Comparison of ENCODE assay signal across 15 mouse cellular contexts in the genomic region with DNA sequence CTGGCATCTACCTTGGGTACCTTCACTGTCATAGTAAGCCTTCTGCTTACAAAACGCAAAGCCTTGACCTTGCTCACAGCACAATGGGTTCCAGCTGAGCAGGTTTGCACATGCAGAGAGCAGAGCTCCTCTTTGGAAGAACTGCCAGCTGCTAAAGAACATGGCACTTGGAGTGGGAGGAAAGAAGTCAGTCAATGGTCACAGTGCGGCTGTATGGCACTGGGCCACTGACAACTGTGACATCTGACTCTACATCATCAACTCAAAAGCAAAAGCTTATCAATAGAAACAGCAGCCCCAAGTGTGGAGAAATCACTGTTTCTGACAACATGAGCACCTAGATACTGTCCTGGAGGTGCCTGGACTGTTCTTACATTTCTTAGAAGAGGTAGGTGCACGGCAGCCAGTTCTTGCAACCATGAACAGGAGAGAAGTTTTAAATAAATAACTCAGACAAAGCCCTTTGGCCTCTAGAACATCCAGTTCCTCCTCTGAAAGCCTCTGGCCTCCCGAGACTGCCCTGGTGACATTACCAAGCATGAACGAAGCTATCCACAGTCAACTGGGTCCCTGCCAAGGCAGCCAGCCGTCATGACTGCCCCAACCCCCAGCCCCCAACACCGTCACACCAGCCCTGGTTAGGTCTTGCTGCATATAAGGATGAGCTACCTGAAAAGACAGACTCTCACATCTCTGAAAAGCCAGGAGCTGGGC. TPM values are rescaled to one million over a fixed set of nuclear protein-coding genes. Genes with fewer than 3 reads are reported as not detected.
DNase-seq lines count a peak whose midpoint lies in the region; ATAC-seq and TF ChIP-seq lines count a peak whose summit lies in the region.
"Had no signal": no experiment of that assay in that cellular context is flagged by ENCODE, and none has a peak within 500 bp of the region (broad histone marks: within the 10 kb centered on the region; RNA-seq: fewer than 3 reads in every experiment).

No protein-coding gene starts in this region.

- no peaks in the 10 kb centered on the region for H3K4me1 ChIP-seq in kidney, embryonic 15.5 days
- peaks cover 11% of the 10 kb centered on the region; the same call in 1 of the 2 replicates for H3K4me1 ChIP-seq in heart, postnatal 0 days (ENCODE audit: control insufficient read depth, insufficient read depth)
- H3K4me1 ChIP-seq: embryonic facial prominence, embryonic 13.5 days; limb, embryonic 15.5 days; stomach, embryonic 15.5 days had no signal

- no peak overlapping the region for H3K4me2 ChIP-seq in kidney, embryonic 15.5 days
- no peak overlapping the region for H3K4me2 ChIP-seq in heart, postnatal 0 days (ENCODE audit: low read depth, low read length)
- H3K4me2 ChIP-seq: embryonic facial prominence, embryonic 13.5 days; limb, embryonic 15.5 days; stomach, embryonic 15.5 days had no signal

- H3K36me3 ChIP-seq in kidney, embryonic 15.5 days = no peaks in the 10 kb centered on the region
- H3K36me3 ChIP-seq in heart, postnatal 0 days (replicated peaks; ENCODE audit: control insufficient read depth, insufficient read depth, low read length) = no peaks in the 10 kb centered on the region
- H3K36me3 ChIP-seq: embryonic facial prominence, embryonic 13.5 days; limb, embryonic 15.5 days; stomach, embryonic 15.5 days had no signal

- TF ChIP-seq CTCF in heart, postnatal 0 days (IDR thresholded peaks at IDR 0.05; ENCODE audit: low read depth) = no peak

- DNase-seq in kidney, adult 18-20 months = peak; percentile 82
- peak; percentile 75 for DNase-seq in adrenal gland, postnatal 14 days
- DNase-seq in heart, postnatal 0 days (ENCODE audit: low spot score) = peak; percentile 47
- DNase-seq in kidney, postnatal 36 days = peak; percentile 91 to 94
- no peak for DNase-seq in left cerebral cortex, adult 8-10 months (ENCODE audit: low spot score in 2 of 2)
- no peak for DNase-seq in right cerebral cortex, postnatal 10 days (ENCODE audit: low spot score in 2 of 2)
- no peak for DNase-seq in cerebellum, postnatal 36 days

- no peak overlapping the region for H3K4me3 ChIP-seq in kidney, embryonic 15.5 days (replicated peaks)
- no peak overlapping the region for H3K4me3 ChIP-seq in heart, postnatal 0 days (ENCODE audit: low read depth, low read length)
- H3K4me3 ChIP-seq: embryonic facial prominence, embryonic 13.5 days; limb, embryonic 15.5 days; stomach, embryonic 15.5 days had no signal

- WGBS in kidney, embryonic 15.5 days = 56% methylated on average over 7 of the region's 7 CpGs
- 36% methylated on average over 7 of the region's 7 CpGs for WGBS in heart, postnatal 0 days

- no peak overlapping the region for H3K9ac ChIP-seq in kidney, embryonic 15.5 days
- no peak overlapping the region for H3K9ac ChIP-seq in heart, postnatal 0 days (replicated peaks; ENCODE audit: low read depth, low read length)
- H3K9ac ChIP-seq: embryonic facial prominence, embryonic 13.5 days; limb, embryonic 15.5 days; stomach, embryonic 15.5 days had no signal

- H3K27ac ChIP-seq in kidney, embryonic 15.5 days = no peak overlapping the region
- peak overlapping the region; percentile 67 for H3K27ac ChIP-seq in heart, postnatal 0 days (ENCODE audit: low read depth)
- H3K27ac ChIP-seq: embryonic facial prominence, embryonic 13.5 days; limb, embryonic 15.5 days; stomach, embryonic 15.5 days had no signal

- no peaks in the 10 kb centered on the region for H3K9me3 ChIP-seq in kidney, embryonic 15.5 days (replicated peaks)
- H3K9me3 ChIP-seq in heart, postnatal 0 days (replicated peaks; ENCODE audit: control insufficient read depth, low read length) = no peaks in the 10 kb centered on the region
- H3K9me3 ChIP-seq: embryonic facial prominence, embryonic 13.5 days; limb, embryonic 15.5 days; stomach, embryonic 15.5 days had no signal

- ATAC-seq in kidney, embryonic 15.5 days (replicated peaks; ENCODE audit: low FRiP score) = no peak
- ATAC-seq in heart, postnatal 0 days (ENCODE audit: insufficient read depth, low read depth) = peak; percentile 87
- ATAC-seq: forebrain, embryonic 16.5 days had no signal

- no peak for TF ChIP-seq EP300 in heart, postnatal 0 days (IDR thresholded peaks at IDR 0.05; ENCODE audit: low read depth)

- H3K27me3 ChIP-seq in kidney, embryonic 15.5 days = no peaks in the 10 kb centered on the region
- no peaks in the 10 kb centered on the region for H3K27me3 ChIP-seq in heart, postnatal 0 days (ENCODE audit: control insufficient read depth, insufficient read depth, low read length)
- H3K27me3 ChIP-seq: embryonic facial prominence, embryonic 13.5 days; limb, embryonic 15.5 days; stomach, embryonic 15.5 days had no signal

RNA-seq across cellular contexts. Expression of gene Lpin1, which starts 19.5 kb away (rescaled TPM):
- polyA plus RNA-seq in kidney, embryonic 15.5 days (2015; fragmentation: Nextera tagmentation; extraction: Ambion mirVana) = 5.5 and 6.8 TPM in 2 replicates
- total RNA-seq in adrenal gland, postnatal 14 days (2021) = 135 and 224 TPM in 2 replicates
- total RNA-seq in heart, postnatal 0 days (2014; rRNA removed; ENCODE audit: low replicate concordance) = 16.9 and 24.8 TPM in 2 replicates
- 10.6 and 11.1 TPM in 2 replicates for polyA plus RNA-seq in heart, postnatal 0 days (2015; fragmentation: Nextera tagmentation; extraction: Ambion mirVana)
- 10 to 100 TPM; 26.7 to 30.0 (median 27.1) TPM for total RNA-seq in left cerebral cortex, adult 8-10 months (2022)

RNA-seq across cellular contexts. Expression of gene Ntsr2, which starts 22.9 kb away (rescaled TPM):
- 0.26 and 0.46 TPM in 2 replicates for polyA plus RNA-seq in kidney, embryonic 15.5 days (2015; fragmentation: Nextera tagmentation; extraction: Ambion mirVana)
- total RNA-seq in adrenal gland, postnatal 14 days (2021) = not detected in 2 replicates
- 0.38 TPM in 1 of 2 replicates, not detected in the other for total RNA-seq in heart, postnatal 0 days (2014; rRNA removed; ENCODE audit: low replicate concordance)
- polyA plus RNA-seq in heart, postnatal 0 days (2015; fragmentation: Nextera tagmentation; extraction: Ambion mirVana) = 0.79 and 0.82 TPM in 2 replicates
- total RNA-seq in left cerebral cortex, adult 8-10 months (2022) = 100 to 1,000 TPM; 131 to 169 (median 152) TPM
- total RNA-seq: hematopoietic stem cell, adult 5-6 weeks; megakaryocyte-erythroid progenitor cell, adult 5-6 weeks had no signal
- polyA plus RNA-seq: embryonic facial prominence, embryonic 13.5 days; limb, embryonic 15.5 days; neural tube, embryonic 11.5 days had no signal

Comparison
In these comparisons a context has a peak if more than half of its experiments do, and no peak if none do; other contexts are left out.
1. DNase-seq: peak in kidney, adult 18-20 months (single experiment), adrenal gland, postnatal 14 days (single experiment), heart, postnatal 0 days (single experiment) and kidney, postnatal 36 days (2 of 2); none in left cerebral cortex, adult 8-10 months (0 of 2), right cerebral cortex, postnatal 10 days (0 of 2) and cerebellum, postnatal 36 days (0 of 2).
2. RNA of gene Ntsr2, which starts 22.9 kb away (total RNA-seq): 131 to 169 TPM in left cerebral cortex, adult 8-10 months; 0.38 TPM in heart, postnatal 0 days and not detected in adrenal gland, postnatal 14 days; every median in the first group is over 10 times any median in the second.